In the genomic region with DNA sequence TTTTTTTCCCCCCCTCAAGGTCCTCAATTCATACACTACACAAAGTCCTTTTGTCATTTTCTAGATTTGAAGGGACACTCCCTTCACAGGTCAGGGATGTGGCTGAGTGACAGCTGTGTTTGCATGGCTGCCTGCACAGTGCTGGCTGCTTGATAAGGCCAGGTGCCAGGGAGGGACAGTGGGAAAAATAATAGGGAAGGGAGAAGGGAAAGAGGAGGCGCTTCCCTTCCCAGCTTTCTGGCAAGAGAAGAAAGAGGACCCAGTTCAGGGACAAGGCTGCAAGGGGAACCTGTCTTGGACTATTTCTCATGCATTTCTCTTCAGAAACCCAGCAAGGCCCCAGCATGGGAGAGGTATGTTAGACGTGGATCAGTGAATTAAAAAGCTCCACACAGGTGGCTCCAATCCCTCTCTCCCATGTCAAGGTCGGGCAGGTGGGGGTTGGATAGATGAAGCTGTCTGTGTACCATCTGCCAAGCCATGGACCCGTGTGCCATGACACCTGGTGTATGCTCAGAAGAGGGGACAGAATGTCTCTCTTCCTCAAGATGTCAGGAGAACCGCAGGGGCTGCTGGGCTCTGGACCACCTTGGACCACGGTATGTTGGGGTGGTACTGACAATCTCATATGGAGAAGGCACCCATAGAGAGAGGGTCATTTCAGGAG, we compare ENCODE assay signal across 36 mouse cellular contexts. TPM values are rescaled to one million over a fixed set of nuclear protein-coding genes. Genes with fewer than 3 reads are reported as not detected.
A peak's percentile ranks its signal among the peaks of the same experiment; 100 is the strongest.
DNase-seq lines count a peak whose midpoint lies in the region; ATAC-seq and TF ChIP-seq lines count a peak whose summit lies in the region.
"Had no signal": no experiment of that assay in that cellular context is flagged by ENCODE, and none has a peak within 500 bp of the region (broad histone marks: within the 10 kb centered on the region; RNA-seq: fewer than 3 reads in every experiment).

No protein-coding gene starts in this region.

- H3K9ac ChIP-seq in forebrain, embryonic 14.5 days (ENCODE audit: low read length): no peak overlapping the region
- no peak overlapping the region for H3K9ac ChIP-seq in forebrain, embryonic 12.5 days
- H3K9ac ChIP-seq in hindbrain, postnatal 0 days (replicated peaks; ENCODE audit: low read length): no peak overlapping the region
- H3K9ac ChIP-seq in hindbrain, embryonic 11.5 days (ENCODE audit: low read depth, low read length): no peak overlapping the region
- H3K9ac ChIP-seq: heart, embryonic 15.5 days; limb, embryonic 12.5 days; liver, embryonic 15.5 days; lung, embryonic 15.5 days had no signal

- DNase-seq in adrenal gland, adult 2 months: peak; percentile 57
- no peak for DNase-seq in adrenal gland, postnatal 25 days
- no peak for DNase-seq in forebrain, embryonic 14.5 days (ENCODE audit: low spot score)
- DNase-seq in hindbrain, postnatal 0 days (ENCODE audit: low spot score): peak; percentile 39
- DNase-seq in hindbrain, embryonic 11.5 days (ENCODE audit: low spot score): no peak
- DNase-seq in thymus, postnatal 36 days: no peak
- DNase-seq: cerebellum, adult 18-20 months; gastrocnemius, postnatal 25 days; heart, adult 11 months; kidney, adult 11 months; kidney, postnatal 14 days; layer of hippocampus, adult 9-11 months; lung, postnatal 36 days; right cerebral cortex, adult 18-20 months; spleen, adult 18-20 months; thymus, postnatal 14 days had no signal

- no peak overlapping the region for H3K4me3 ChIP-seq in forebrain, embryonic 14.5 days (ENCODE audit: low read depth, low read length)
- no peak overlapping the region for H3K4me3 ChIP-seq in forebrain, embryonic 12.5 days (replicated peaks)
- no peak overlapping the region for H3K4me3 ChIP-seq in hindbrain, postnatal 0 days (ENCODE audit: low read length)
- H3K4me3 ChIP-seq in hindbrain, embryonic 11.5 days (ENCODE audit: low read depth, low read length): no peak overlapping the region
- H3K4me3 ChIP-seq: erythroblast, embryonic 14.5 days; heart, embryonic 10.5 days; heart, embryonic 15.5 days; limb, embryonic 12.5 days; liver, embryonic 15.5 days; lung, embryonic 15.5 days had no signal

- TF ChIP-seq CTCF in hindbrain, postnatal 0 days (IDR thresholded peaks at IDR 0.05; ENCODE audit: low read depth): no peak

- H3K27me3 ChIP-seq in forebrain, embryonic 14.5 days (replicated peaks; ENCODE audit: control insufficient read depth, insufficient read depth, low read length): no peaks in the 10 kb centered on the region
- no peaks in the 10 kb centered on the region for H3K27me3 ChIP-seq in forebrain, embryonic 12.5 days
- no peaks in the 10 kb centered on the region for H3K27me3 ChIP-seq in hindbrain, postnatal 0 days (ENCODE audit: insufficient read depth, low read length)
- no peaks in the 10 kb centered on the region for H3K27me3 ChIP-seq in hindbrain, embryonic 11.5 days (ENCODE audit: control insufficient read depth, insufficient read depth, low read length)
- H3K27me3 ChIP-seq: liver, embryonic 15.5 days; lung, embryonic 15.5 days had no signal

- 0 out of 2 replicates have a peak overlapping the region, but pooled peaks have one; percentile 39 for H3K27ac ChIP-seq in forebrain, embryonic 14.5 days (ENCODE audit: low read depth, low read length)
- no peak overlapping the region for H3K27ac ChIP-seq in forebrain, embryonic 12.5 days
- peak overlapping the region; percentile 56; the same call in 1 of the 2 replicates for H3K27ac ChIP-seq in hindbrain, postnatal 0 days
- H3K27ac ChIP-seq in hindbrain, embryonic 11.5 days (ENCODE audit: low read depth, low read length): no peak overlapping the region
- H3K27ac ChIP-seq: heart, embryonic 10.5 days; heart, embryonic 15.5 days; limb, embryonic 12.5 days; liver, embryonic 15.5 days; lung, embryonic 15.5 days had no signal

- no peak overlapping the region for H3K4me2 ChIP-seq in forebrain, embryonic 14.5 days (ENCODE audit: low read length)
- no peak overlapping the region for H3K4me2 ChIP-seq in forebrain, embryonic 12.5 days
- no peak overlapping the region for H3K4me2 ChIP-seq in hindbrain, postnatal 0 days (ENCODE audit: low read depth, low read length)
- H3K4me2 ChIP-seq in hindbrain, embryonic 11.5 days (replicated peaks; ENCODE audit: low read depth, low read length): no peak overlapping the region
- H3K4me2 ChIP-seq: heart, embryonic 15.5 days; limb, embryonic 12.5 days; liver, embryonic 15.5 days; lung, embryonic 15.5 days; midbrain, embryonic 11.5 days had no signal

- no peaks in the 10 kb centered on the region for H3K4me1 ChIP-seq in forebrain, embryonic 14.5 days (ENCODE audit: control insufficient read depth, insufficient read depth, low read length)
- no peaks in the 10 kb centered on the region for H3K4me1 ChIP-seq in forebrain, embryonic 12.5 days
- no peaks in the 10 kb centered on the region; the same call in 1 of the 2 replicates for H3K4me1 ChIP-seq in hindbrain, postnatal 0 days (ENCODE audit: insufficient read depth, low read length)
- no peaks in the 10 kb centered on the region for H3K4me1 ChIP-seq in hindbrain, embryonic 11.5 days (replicated peaks; ENCODE audit: control insufficient read depth, insufficient read depth, low read length)
- H3K4me1 ChIP-seq: heart, embryonic 15.5 days; limb, embryonic 12.5 days; liver, embryonic 15.5 days; lung, embryonic 15.5 days had no signal

- no peaks in the 10 kb centered on the region for H3K36me3 ChIP-seq in forebrain, embryonic 14.5 days (ENCODE audit: control insufficient read depth, insufficient read depth, low read length)
- no peaks in the 10 kb centered on the region for H3K36me3 ChIP-seq in forebrain, embryonic 12.5 days (replicated peaks)
- H3K36me3 ChIP-seq in hindbrain, postnatal 0 days (ENCODE audit: insufficient read depth, low read length): no peaks in the 10 kb centered on the region
- no peaks in the 10 kb centered on the region for H3K36me3 ChIP-seq in hindbrain, embryonic 11.5 days (ENCODE audit: control insufficient read depth, insufficient read depth, low read length)
- H3K36me3 ChIP-seq: G1E; heart, embryonic 10.5 days; heart, embryonic 15.5 days; limb, embryonic 12.5 days; liver, embryonic 15.5 days; lung, embryonic 15.5 days had no signal

- ATAC-seq in forebrain, embryonic 14.5 days: no peak
- ATAC-seq in forebrain, embryonic 12.5 days (ENCODE audit: low FRiP score): no peak
- ATAC-seq in hindbrain, postnatal 0 days: peak; percentile 70
- ATAC-seq in hindbrain, embryonic 11.5 days (ENCODE audit: low FRiP score): no peak
- ATAC-seq: midbrain, embryonic 16.5 days had no signal

- WGBS in forebrain, embryonic 14.5 days: 83% methylated on average over 6 of the region's 6 CpGs
- WGBS in forebrain, embryonic 12.5 days: 79% methylated on average over 6 of the region's 6 CpGs
- WGBS in hindbrain, postnatal 0 days: 62% methylated on average over 6 of the region's 6 CpGs
- 76% methylated on average over 6 of the region's 6 CpGs for WGBS in hindbrain, embryonic 11.5 days

- no peaks in the 10 kb centered on the region for H3K9me3 ChIP-seq in forebrain, embryonic 14.5 days (replicated peaks; ENCODE audit: control insufficient read depth, low read length)
- H3K9me3 ChIP-seq in forebrain, embryonic 12.5 days: no peaks in the 10 kb centered on the region
- H3K9me3 ChIP-seq in hindbrain, postnatal 0 days (ENCODE audit: low read length): no peaks in the 10 kb centered on the region
- no peaks in the 10 kb centered on the region for H3K9me3 ChIP-seq in hindbrain, embryonic 11.5 days (ENCODE audit: control insufficient read depth, low read length)
- H3K9me3 ChIP-seq: G1E; heart, embryonic 10.5 days; heart, embryonic 15.5 days; limb, embryonic 12.5 days; liver, embryonic 15.5 days; lung, embryonic 15.5 days had no signal

RNA-seq across cellular contexts. Expression of a gene that starts 59.4 kb away (rescaled TPM):
- not detected for total RNA-seq in adrenal gland, adult 2 months (2021)
- polyA plus RNA-seq in adrenal gland, adult 2 months (2012; rRNA removed): not detected in 2 replicates
- not detected in 2 replicates for total RNA-seq in adrenal gland, postnatal 25 days (2021)
- polyA plus RNA-seq in forebrain, embryonic 14.5 days (2014; fragmentation: Nextera tagmentation; extraction: Ambion mirVana): 0.85 and 1.1 TPM in 2 replicates
- 1.3 and 3.2 TPM in 2 replicates for polyA plus RNA-seq in forebrain, embryonic 12.5 days (2016; fragmentation: Nextera tagmentation; extraction: Ambion mirVana)
- total RNA-seq in hindbrain, postnatal 0 days (2014; rRNA removed): 0.72 and 0.73 TPM in 2 replicates
- 0.23 and 0.49 TPM in 2 replicates for polyA plus RNA-seq in hindbrain, postnatal 0 days (2015; fragmentation: Nextera tagmentation; extraction: Ambion mirVana)
- 3.0 and 3.7 TPM in 2 replicates for polyA plus RNA-seq in hindbrain, embryonic 11.5 days (2014; fragmentation: Nextera tagmentation; extraction: Ambion mirVana)
- total RNA-seq: gastrocnemius, adult 18-20 months; gastrocnemius, postnatal 25 days; heart, postnatal 25 days; left cerebral cortex, postnatal 14 days; liver, adult 2 months; megakaryocyte, adult 5-6 weeks; neutrophil, adult 5-6 weeks had no signal
- polyA plus RNA-seq: cortical plate, adult 2 months; embryonic facial prominence, embryonic 14.5 days; erythroblast, embryonic 14.5 days; G1E; heart, embryonic 15.5 days; kidney, embryonic 14.5 days; limb, embryonic 12.5 days; liver, adult 2 months; liver, embryonic 15.5 days; lung, embryonic 15.5 days; stomach, embryonic 16.5 days had no signal

Comparison
In these comparisons a context has a peak if more than half of its experiments do, and no peak if none do; other contexts are left out.
1. DNase-seq: peak in adrenal gland, adult 2 months (single experiment) and hindbrain, postnatal 0 days (single experiment); none in adrenal gland, postnatal 25 days (single experiment), forebrain, embryonic 14.5 days (single experiment), hindbrain, embryonic 11.5 days (single experiment) and thymus, postnatal 36 days (0 of 2).
2. H3K27ac ChIP-seq: peak in forebrain, embryonic 14.5 days (single experiment) and hindbrain, postnatal 0 days (single experiment); none in forebrain, embryonic 12.5 days (single experiment) and hindbrain, embryonic 11.5 days (single experiment).